Mouse (Mus musculus): ENCODE data around the gene Dnaic2. TPM values are rescaled to one million over a fixed set of nuclear protein-coding genes. Genes with fewer than 3 reads are reported as not detected.
A peak's percentile ranks its signal among the peaks of the same experiment; 100 is the strongest.

Gene Dnaic2
- polyA plus RNA-seq, 1 experiment: not detected

- H3K27ac ChIP-seq (replicated peaks; ENCODE audit: low read depth, low read length): no peak overlapping the region
- no peaks in the 10 kb centered on the region for H3K4me1 ChIP-seq (ENCODE audit: control insufficient read depth, insufficient read depth, insufficient read length, low read length)
- no peak overlapping the region for H3K4me3 ChIP-seq (ENCODE audit: insufficient read depth, low read depth, low read length)
Measured at GRCm38 (mm10) chr11:114691454-114692182, 35.6 kb upstream of the Dnaic2 start.

DNA sequence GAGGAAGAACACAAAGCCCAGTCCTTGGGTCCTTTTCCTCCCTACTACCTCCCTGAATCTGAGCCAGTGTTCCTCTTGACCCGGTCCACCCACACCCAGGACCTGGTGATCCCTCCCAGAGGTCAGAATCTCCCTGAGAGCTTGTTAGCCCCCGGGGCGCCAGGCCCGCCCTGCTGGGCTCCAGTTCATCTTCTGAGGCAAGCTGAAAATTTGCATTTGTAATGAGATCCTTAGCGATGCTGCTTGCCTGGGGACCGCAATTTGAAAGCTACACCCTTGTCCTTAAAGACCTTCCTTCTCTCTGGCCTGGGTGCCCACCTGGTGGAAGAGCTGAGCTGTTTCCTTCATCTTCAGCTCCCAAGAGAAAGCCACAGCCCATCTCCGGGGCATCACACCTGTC lies 34.6 kb upstream of the Dnaic2 start:
- no peaks in the 10 kb centered on the region for H3K4me1 ChIP-seq (ENCODE audit: control insufficient read depth, insufficient read depth, insufficient read length, low read length)

GRCm38 (mm10) chr11:114693456-114693855 lies 33.8 kb upstream of the Dnaic2 start:
- Histone ChIP-seq H3K4me1 (ENCODE audit: control insufficient read depth, insufficient read depth, insufficient read length, low read length) (no peaks in the 10 kb centered on the region), H3K27ac (replicated peaks; ENCODE audit: low read depth, low read length) (no peak overlapping the region), H3K4me3 (ENCODE audit: insufficient read depth, low read depth, low read length) (no peak overlapping the region)

More for the DNA sequence above, 34.6 kb upstream of the Dnaic2 start:
- Histone ChIP-seq H3K27ac (replicated peaks; ENCODE audit: low read depth, low read length) (no peak overlapping the region), H3K4me3 (ENCODE audit: insufficient read depth, low read depth, low read length) (no peak overlapping the region)

DNA sequence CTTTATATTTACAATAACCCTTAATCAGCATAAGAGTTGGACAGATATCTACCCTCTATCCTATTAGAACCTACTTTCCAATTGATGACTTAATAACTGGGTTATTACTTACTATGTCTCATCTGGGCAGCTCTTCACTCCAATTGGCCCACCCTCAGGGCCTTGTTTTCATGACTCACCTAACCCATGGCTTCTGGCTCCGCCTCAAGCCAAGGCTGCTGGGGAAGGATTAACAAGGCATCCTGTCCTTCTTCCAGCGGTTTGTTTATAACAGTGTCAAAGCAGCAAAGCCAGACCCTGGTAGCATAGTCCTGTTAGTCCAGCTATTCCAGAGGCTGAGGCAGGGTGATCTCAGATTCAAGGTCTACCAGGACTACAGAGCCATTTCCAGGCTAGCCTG lies 32.8 kb upstream of the Dnaic2 start:
- Histone ChIP-seq H3K4me3 (ENCODE audit: insufficient read depth, low read depth, low read length) (no peak overlapping the region), H3K4me1 (ENCODE audit: control insufficient read depth, insufficient read depth, insufficient read length, low read length) (no peaks in the 10 kb centered on the region), H3K27ac (replicated peaks; ENCODE audit: low read depth, low read length) (no peak overlapping the region)

- Histone ChIP-seq H3K27ac (replicated peaks; ENCODE audit: low read depth, low read length) (no peak overlapping the region), H3K4me1 (ENCODE audit: control insufficient read depth, insufficient read depth, insufficient read length, low read length) (no peaks in the 10 kb centered on the region), H3K4me3 (ENCODE audit: insufficient read depth, low read depth, low read length) (no peak overlapping the region)
Measured at GRCm38 (mm10) chr11:114698496-114698895, 28.7 kb upstream of the Dnaic2 start.

- H3K27ac ChIP-seq (replicated peaks; ENCODE audit: low read depth, low read length): peak overlapping the region; percentile 31; the same call in 1 of the 2 replicates
- no peak overlapping the region for H3K4me3 ChIP-seq (ENCODE audit: insufficient read depth, low read depth, low read length)
- no peaks in the 10 kb centered on the region for H3K4me1 ChIP-seq (ENCODE audit: control insufficient read depth, insufficient read depth, insufficient read length, low read length)
Measured at GRCm38 (mm10) chr11:114699511-114699910, 27.7 kb upstream of the Dnaic2 start.

DNA sequence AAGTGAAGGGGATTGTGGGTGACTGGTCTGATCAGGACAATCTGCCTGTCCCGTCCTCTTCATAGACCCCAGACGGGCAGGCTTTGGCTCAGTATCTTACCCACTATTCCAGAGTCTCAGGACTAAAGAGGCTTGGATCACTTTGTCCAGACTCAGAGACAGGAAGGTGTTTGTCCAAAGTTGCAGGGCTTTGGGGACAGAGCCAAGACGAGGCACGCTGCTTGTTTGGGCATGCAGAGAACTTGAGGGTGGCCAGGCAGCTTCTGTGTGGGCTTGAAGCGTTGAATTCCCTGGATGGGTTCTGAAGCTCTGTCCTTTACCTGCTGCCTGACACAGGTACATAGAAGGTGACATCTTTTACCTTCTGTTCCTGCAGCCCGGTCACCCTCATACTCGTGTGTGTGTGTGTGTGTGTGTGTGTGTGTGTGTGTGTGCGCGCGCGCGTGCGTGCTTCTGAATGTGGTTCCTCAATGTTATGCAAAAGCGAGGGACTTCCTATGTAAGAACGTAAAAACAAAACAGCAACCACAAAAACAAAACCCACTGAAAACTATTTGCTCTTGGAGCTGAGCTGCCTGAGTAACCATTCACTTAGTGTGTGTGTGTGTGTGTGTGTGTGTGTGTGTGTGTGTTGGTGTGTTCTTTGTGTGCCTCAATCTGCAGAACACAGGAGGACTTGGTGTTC lies 24.8 kb upstream of the Dnaic2 start:
- Histone ChIP-seq H3K27ac (replicated peaks; ENCODE audit: low read depth, low read length) (no peak overlapping the region), H3K4me3 (ENCODE audit: insufficient read depth, low read depth, low read length) (no peak overlapping the region), H3K4me1 (ENCODE audit: control insufficient read depth, insufficient read depth, insufficient read length, low read length) (no peaks in the 10 kb centered on the region)

DNA sequence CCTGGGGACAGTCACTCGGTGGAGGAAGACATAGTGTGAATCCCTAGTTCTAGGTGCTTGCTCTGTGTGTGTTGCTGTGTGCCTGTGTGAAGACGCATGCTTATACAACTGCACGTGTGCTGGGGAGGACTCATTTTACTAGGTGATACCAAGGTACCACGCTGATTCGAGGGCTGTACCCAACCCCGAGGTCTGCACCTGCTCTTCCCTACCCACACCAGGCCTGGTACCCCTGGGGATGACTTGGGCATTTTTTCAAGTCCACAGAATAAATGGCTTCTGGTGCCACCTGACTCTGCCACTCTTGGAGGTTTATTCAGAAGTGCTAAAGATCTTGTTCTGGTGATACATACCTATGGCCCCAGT lies 24.2 kb upstream of the Dnaic2 start:
- Histone ChIP-seq H3K27ac (replicated peaks; ENCODE audit: low read depth, low read length) (no peak overlapping the region), H3K4me3 (ENCODE audit: insufficient read depth, low read depth, low read length) (no peak overlapping the region), H3K4me1 (ENCODE audit: control insufficient read depth, insufficient read depth, insufficient read length, low read length) (no peaks in the 10 kb centered on the region)

DNA sequence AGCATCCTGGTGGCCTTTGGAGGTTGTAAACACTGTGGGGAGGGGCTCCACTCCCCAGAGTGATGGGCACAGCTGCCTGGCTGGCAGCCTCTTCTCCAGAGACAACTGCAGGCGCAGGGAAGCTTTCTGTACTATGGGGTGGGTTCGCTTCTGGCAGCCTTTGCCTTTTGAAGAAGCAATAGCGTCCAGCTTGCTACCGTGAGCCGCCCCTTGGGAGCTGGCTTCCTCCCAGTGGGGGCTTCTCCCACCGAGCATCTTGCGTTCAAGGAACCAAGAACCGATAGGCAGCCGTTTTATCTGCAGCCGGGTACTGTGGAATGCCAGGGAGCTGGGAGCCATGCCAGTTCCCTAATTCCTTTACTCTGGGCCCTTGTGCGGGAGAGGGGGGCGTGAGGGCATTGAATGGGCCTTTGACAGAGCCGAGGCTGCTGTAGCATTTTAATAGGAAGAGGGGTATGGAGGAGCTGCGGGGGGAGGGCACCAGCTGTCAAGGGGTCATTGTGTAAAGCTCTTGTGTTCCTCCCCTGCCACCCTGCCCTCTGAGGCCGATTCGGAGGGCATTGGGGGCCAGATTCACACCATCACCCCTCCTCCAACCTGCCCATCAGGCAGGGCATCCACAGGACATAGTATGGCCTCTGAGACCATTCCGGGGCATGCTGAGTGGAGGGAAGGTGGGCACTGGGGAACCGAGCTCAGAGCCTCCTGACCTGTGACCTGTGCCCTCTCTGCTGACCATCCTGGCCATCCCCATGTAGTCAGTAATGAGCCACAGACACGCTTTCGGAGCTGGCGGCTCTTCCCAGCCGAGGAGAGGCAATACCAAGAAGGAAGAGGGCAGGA lies 22.9 kb upstream of the Dnaic2 start:
- H3K4me3 ChIP-seq (ENCODE audit: insufficient read depth, low read depth, low read length): no peak overlapping the region

GRCm38 (mm10) chr11:114706358-114706757 lies 20.9 kb upstream of the Dnaic2 start:
- Histone ChIP-seq H3K27ac (replicated peaks; ENCODE audit: low read depth, low read length) (no peak overlapping the region), H3K4me3 (ENCODE audit: insufficient read depth, low read depth, low read length) (no peak overlapping the region)

More for the DNA sequence above, 22.9 kb upstream of the Dnaic2 start:
- Histone ChIP-seq H3K27ac (replicated peaks; ENCODE audit: low read depth, low read length) (no peak overlapping the region), H3K4me1 (ENCODE audit: control insufficient read depth, insufficient read depth, insufficient read length, low read length) (no peaks in the 10 kb centered on the region)

DNA sequence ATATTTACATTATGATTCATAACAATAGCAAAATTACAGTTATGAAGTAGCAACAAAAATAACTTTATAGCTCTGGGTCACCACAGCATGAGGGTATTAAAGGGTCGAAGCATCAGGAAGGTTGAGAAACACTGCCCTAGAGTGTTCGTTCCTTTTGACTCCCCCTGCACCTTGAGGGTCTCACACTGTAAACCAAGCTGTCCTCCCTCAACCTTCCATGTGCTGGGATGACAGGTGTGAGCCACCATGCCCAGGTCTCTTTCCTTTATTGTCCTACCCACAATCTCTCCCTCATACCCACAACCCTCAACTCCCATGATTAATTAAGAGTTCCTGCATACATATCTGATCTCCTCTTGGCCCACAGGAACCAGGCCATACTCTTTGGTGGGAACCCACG lies 15.8 kb upstream of the Dnaic2 start:
- no peak overlapping the region for H3K4me3 ChIP-seq (ENCODE audit: insufficient read depth, low read depth, low read length)
- 0 out of 2 replicates have a peak, but pooled peaks cover 2% of the 10 kb centered on the region for H3K4me1 ChIP-seq (ENCODE audit: control insufficient read depth, insufficient read depth, insufficient read length, low read length)
- no peak overlapping the region for H3K27ac ChIP-seq (replicated peaks; ENCODE audit: low read depth, low read length)

More at GRCm38 (mm10) chr11:114706358-114706757, 20.9 kb upstream of the Dnaic2 start:
- H3K4me1 ChIP-seq (ENCODE audit: control insufficient read depth, insufficient read depth, insufficient read length, low read length): no peaks in the 10 kb centered on the region

DNA sequence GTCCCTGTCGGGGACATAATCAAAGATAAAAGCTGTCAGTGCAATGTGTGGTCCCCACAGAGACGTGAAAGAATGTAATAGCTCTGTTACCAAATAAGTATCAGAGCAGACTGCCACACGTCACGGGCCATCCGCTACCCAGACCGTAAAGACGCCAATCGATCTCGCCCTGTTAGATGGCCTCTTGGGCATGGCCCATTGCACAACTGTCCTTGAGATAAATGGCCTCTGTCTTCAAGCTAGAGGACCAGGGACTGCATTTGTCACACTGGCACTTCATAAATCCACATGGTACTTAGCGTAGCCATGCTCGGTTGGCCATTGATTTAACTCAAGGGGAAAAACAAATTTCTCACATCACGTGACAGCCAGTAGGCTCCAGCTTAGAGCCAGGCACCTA lies 15.3 kb upstream of the Dnaic2 start:
- peak overlapping the region; percentile 41; the same call in 1 of the 2 replicates for H3K27ac ChIP-seq (replicated peaks; ENCODE audit: low read depth, low read length)
- H3K4me1 ChIP-seq (ENCODE audit: control insufficient read depth, insufficient read depth, insufficient read length, low read length): 0 out of 2 replicates have a peak, but pooled peaks cover 2% of the 10 kb centered on the region

GRCm38 (mm10) chr11:114714526-114714925 lies 12.7 kb upstream of the Dnaic2 start:
- H3K27ac ChIP-seq (replicated peaks; ENCODE audit: low read depth, low read length): no peak overlapping the region
- H3K4me1 ChIP-seq (ENCODE audit: control insufficient read depth, insufficient read depth, insufficient read length, low read length): 0 out of 2 replicates have a peak, but pooled peaks cover 2% of the 10 kb centered on the region
- H3K4me3 ChIP-seq (ENCODE audit: insufficient read depth, low read depth, low read length): no peak overlapping the region

More for the DNA sequence above, 15.3 kb upstream of the Dnaic2 start:
- no peak overlapping the region for H3K4me3 ChIP-seq (ENCODE audit: insufficient read depth, low read depth, low read length)

DNA sequence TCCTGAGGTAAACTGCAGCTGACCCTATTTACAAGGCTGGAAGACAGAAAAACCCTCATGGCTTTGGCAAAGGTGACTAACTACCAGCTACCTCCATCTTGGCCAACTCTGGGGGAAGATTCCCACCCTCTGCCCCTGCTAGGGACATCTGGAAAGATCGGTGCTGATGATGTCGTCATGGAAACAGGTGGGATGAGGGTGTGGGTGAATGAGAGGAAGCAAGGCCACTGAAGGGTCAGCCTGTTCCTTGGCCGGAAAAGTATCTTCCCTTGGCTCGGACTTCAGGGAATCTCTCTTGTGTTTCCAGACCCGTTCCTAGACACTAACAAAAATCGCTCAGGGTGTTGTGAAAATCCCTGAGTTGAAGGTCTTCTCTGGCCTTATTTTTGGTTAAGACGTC lies 11.7 kb upstream of the Dnaic2 start:
- Histone ChIP-seq H3K4me1 (ENCODE audit: control insufficient read depth, insufficient read depth, insufficient read length, low read length) (0 out of 2 replicates have a peak, but pooled peaks cover 2% of the 10 kb centered on the region), H3K4me3 (ENCODE audit: insufficient read depth, low read depth, low read length) (no peak overlapping the region), H3K27ac (replicated peaks; ENCODE audit: low read depth, low read length) (peak overlapping the region; percentile 36; the same call in 1 of the 2 replicates)

DNA sequence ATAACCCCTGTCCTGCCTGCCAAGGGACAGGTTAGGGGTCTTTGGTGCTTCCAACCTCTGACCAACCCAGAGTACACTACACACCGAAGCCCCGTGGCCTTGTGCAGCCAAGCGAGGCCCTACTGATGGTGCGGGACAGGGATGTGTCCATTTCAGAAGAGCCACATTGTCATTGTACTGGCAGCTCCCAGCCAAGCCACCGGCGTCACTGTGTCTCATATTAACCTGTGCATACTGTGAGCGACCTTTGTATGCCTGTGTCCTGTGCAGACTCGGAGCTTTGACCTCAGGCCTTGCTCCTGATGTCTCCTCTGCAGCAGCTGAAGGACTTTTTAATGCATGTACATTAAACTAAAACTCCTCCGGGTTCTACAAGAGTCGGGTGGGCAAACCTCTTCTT lies 6.7 kb upstream of the Dnaic2 start:
- Histone ChIP-seq H3K27ac (replicated peaks; ENCODE audit: low read depth, low read length) (no peak overlapping the region), H3K4me1 (ENCODE audit: control insufficient read depth, insufficient read depth, insufficient read length, low read length) (peaks cover 8% of the 10 kb centered on the region; the same call in 1 of the 2 replicates), H3K4me3 (ENCODE audit: insufficient read depth, low read depth, low read length) (no peak overlapping the region)
